ENCODE assay signal across 26 mouse cellular contexts in genomic region chr3:14892991-14893390, GRCm38 (mm10). TPM values are rescaled to one million over a fixed set of nuclear protein-coding genes. Genes with fewer than 3 reads are reported as not detected.
A peak's percentile ranks its signal among the peaks of the same experiment; 100 is the strongest.
DNase-seq lines count a peak whose midpoint lies in the region; ATAC-seq lines count a peak whose summit lies in the region.
"Had no signal": no experiment of that assay in that cellular context is flagged by ENCODE, and none has a peak within 500 bp of the region (broad histone marks: within the 10 kb centered on the region; RNA-seq: fewer than 3 reads in every experiment).

No protein-coding gene starts in this region.

- H3K36me3 ChIP-seq in heart, embryonic 13.5 days, result peaks cover 7% of the 10 kb centered on the region
- peaks cover 18% of the 10 kb centered on the region for H3K36me3 ChIP-seq in lung, embryonic 16.5 days (ENCODE audit: control insufficient read depth, insufficient read depth, low read length)
- H3K36me3 ChIP-seq in liver, embryonic 15.5 days (replicated peaks), result peaks cover 84% of the 10 kb centered on the region
- no peaks in the 10 kb centered on the region for H3K36me3 ChIP-seq in splenic B cell, adult 2 months (ENCODE audit: control insufficient read depth, insufficient read depth, low read length, poor library complexity, severe bottlenecking)
- H3K36me3 ChIP-seq: embryonic facial prominence, embryonic 12.5 days; limb, embryonic 15.5 days; midbrain, embryonic 13.5 days had no signal

- peak overlapping the region; percentile 24; the same call in 1 of the 2 replicates for H3K4me2 ChIP-seq in heart, embryonic 13.5 days
- H3K4me2 ChIP-seq in lung, embryonic 16.5 days (ENCODE audit: low read depth, low read length), result peak overlapping the region; percentile 37
- H3K4me2 ChIP-seq in liver, embryonic 15.5 days, result peak overlapping the region; percentile 42
- H3K4me2 ChIP-seq: embryonic facial prominence, embryonic 12.5 days; forebrain, embryonic 13.5 days; heart, embryonic 11.5 days; limb, embryonic 15.5 days; midbrain, embryonic 13.5 days had no signal

- intact Hi-C loops in heart, postnatal 36 days (cut with DNase I), result no loop called here

- no peak overlapping the region for H3K4me3 ChIP-seq in heart, embryonic 13.5 days
- H3K4me3 ChIP-seq in lung, embryonic 16.5 days (ENCODE audit: low read length), result peak overlapping the region; percentile 13; the same call in 1 of the 2 replicates
- H3K4me3 ChIP-seq in liver, embryonic 15.5 days (replicated peaks), result peak overlapping the region; percentile 30
- H3K4me3 ChIP-seq: embryonic facial prominence, embryonic 12.5 days; forebrain, embryonic 13.5 days; limb, embryonic 15.5 days; midbrain, embryonic 13.5 days had no signal

- 78% methylated on average over 3 of the region's 3 CpGs for WGBS in heart, embryonic 13.5 days
- 56% methylated on average over 3 of the region's 3 CpGs for WGBS in lung, embryonic 16.5 days
- 51% methylated on average over 3 of the region's 3 CpGs for WGBS in liver, embryonic 15.5 days (ENCODE audit: insufficient replicate concordance)

- H3K9ac ChIP-seq in heart, embryonic 13.5 days, result no peak overlapping the region
- H3K9ac ChIP-seq in lung, embryonic 16.5 days (ENCODE audit: low read length), result no peak overlapping the region
- no peak overlapping the region for H3K9ac ChIP-seq in liver, embryonic 15.5 days
- H3K9ac ChIP-seq: embryonic facial prominence, embryonic 12.5 days; forebrain, embryonic 13.5 days; limb, embryonic 15.5 days; midbrain, embryonic 13.5 days had no signal

- no peaks in the 10 kb centered on the region for H3K9me3 ChIP-seq in heart, embryonic 13.5 days
- H3K9me3 ChIP-seq in lung, embryonic 16.5 days (ENCODE audit: control insufficient read depth, low read length), result no peaks in the 10 kb centered on the region
- H3K9me3 ChIP-seq in liver, embryonic 15.5 days (replicated peaks), result no peaks in the 10 kb centered on the region
- H3K9me3 ChIP-seq: embryonic facial prominence, embryonic 12.5 days; forebrain, embryonic 13.5 days; limb, embryonic 15.5 days; midbrain, embryonic 13.5 days had no signal

- H3K27ac ChIP-seq in heart, embryonic 13.5 days (replicated peaks), result no peak overlapping the region
- 0 out of 2 replicates have a peak overlapping the region, but pooled peaks have one; percentile 13 for H3K27ac ChIP-seq in lung, embryonic 16.5 days (ENCODE audit: low read length)
- H3K27ac ChIP-seq in liver, embryonic 15.5 days (replicated peaks), result 0 out of 2 replicates have a peak overlapping the region, but pooled peaks have one; percentile 1
- H3K27ac ChIP-seq: embryonic facial prominence, embryonic 12.5 days; forebrain, embryonic 13.5 days; limb, embryonic 15.5 days; midbrain, embryonic 13.5 days had no signal

- H3K4me1 ChIP-seq in heart, embryonic 13.5 days, result peaks cover 14% of the 10 kb centered on the region
- H3K4me1 ChIP-seq in lung, embryonic 16.5 days (replicated peaks; ENCODE audit: control insufficient read depth, insufficient read depth, low read length), result peaks cover 22% of the 10 kb centered on the region
- H3K4me1 ChIP-seq in liver, embryonic 15.5 days (replicated peaks), result peaks cover 25% of the 10 kb centered on the region
- H3K4me1 ChIP-seq: embryonic facial prominence, embryonic 12.5 days; limb, embryonic 15.5 days; midbrain, embryonic 13.5 days had no signal

- no peak for DNase-seq in heart, postnatal 36 days
- DNase-seq in lung, postnatal 10 days, result no peak
- DNase-seq in splenic B cell, adult 2 months (ENCODE audit: low read depth, low spot score), result peak; percentile 50
- no peak for DNase-seq in thymus, postnatal 14 days
- no peak for DNase-seq in right cerebral cortex, postnatal 25 days
- DNase-seq: adrenal gland, adult 2 months; cerebellum, adult 18-20 months; cerebellum, postnatal 25 days; gastrocnemius, postnatal 10 days; heart, adult 11 months; heart, postnatal 10 days; kidney, postnatal 25 days; left cerebral cortex, postnatal 4 days; retina, postnatal 1 day; thymus, postnatal 25 days had no signal

- ATAC-seq in heart, embryonic 13.5 days (ENCODE audit: extremely low read depth, insufficient number of reproducible peaks, low FRiP score, low TSS enrichment), result no peak
- ATAC-seq in lung, embryonic 16.5 days (ENCODE audit: low read depth), result no peak
- no peak for ATAC-seq in liver, embryonic 15.5 days (ENCODE audit: insufficient read depth)
- ATAC-seq: CD4-positive, CD25-positive, alpha-beta regulatory T cell, adult 4 months; forebrain, embryonic 13.5 days; intestine, postnatal 0 days; midbrain, embryonic 13.5 days; Patski had no signal

- no peaks in the 10 kb centered on the region for H3K27me3 ChIP-seq in heart, embryonic 13.5 days (replicated peaks)
- H3K27me3 ChIP-seq in lung, embryonic 16.5 days (ENCODE audit: control insufficient read depth, insufficient read depth, low read depth, low read length), result no peaks in the 10 kb centered on the region
- no peaks in the 10 kb centered on the region for H3K27me3 ChIP-seq in liver, embryonic 15.5 days
- no peaks in the 10 kb centered on the region for H3K27me3 ChIP-seq in splenic B cell, adult 2 months (ENCODE audit: control insufficient read depth, insufficient read depth, low read length, poor library complexity, severe bottlenecking)
- H3K27me3 ChIP-seq: Patski had no signal

RNA-seq across cellular contexts. Expression of gene Car2, which starts 6.9 kb away (rescaled TPM):
- 130 and 134 TPM in 2 replicates for polyA plus RNA-seq in heart, embryonic 13.5 days (2015; fragmentation: Nextera tagmentation; extraction: Ambion mirVana)
- total RNA-seq in heart, postnatal 36 days (2021), result 1 to 10 TPM; 6.3 to 6.7 TPM
- polyA plus RNA-seq in lung, embryonic 16.5 days (2015; fragmentation: Nextera tagmentation; extraction: Ambion mirVana), result 407 and 422 TPM in 2 replicates
- 2,386 and 2,474 TPM in 2 replicates for polyA plus RNA-seq in liver, embryonic 15.5 days (2015; fragmentation: Nextera tagmentation; extraction: Ambion mirVana)

RNA-seq across cellular contexts. Expression of gene Car3, which starts 29.7 kb away (rescaled TPM):
- 6.8 and 7.5 TPM in 2 replicates for polyA plus RNA-seq in heart, embryonic 13.5 days (2015; fragmentation: Nextera tagmentation; extraction: Ambion mirVana)
- total RNA-seq in heart, postnatal 36 days (2021), result 10 to 100 TPM in 1 of 2 experiments, 1 to 10 TPM in 1; 9.3 to 52.3 TPM
- 10.6 and 16.5 TPM in 2 replicates for polyA plus RNA-seq in lung, embryonic 16.5 days (2015; fragmentation: Nextera tagmentation; extraction: Ambion mirVana)
- 140 and 151 TPM in 2 replicates for polyA plus RNA-seq in liver, embryonic 15.5 days (2015; fragmentation: Nextera tagmentation; extraction: Ambion mirVana)
- polyA plus RNA-seq: CD4-positive, CD25-positive, alpha-beta regulatory T cell, adult 4 months had no signal
